Mouse (Mus musculus) heart, embryonic 12.5 days (tissue): Measurements from ENCODE around the gene Morn1. TPM values are rescaled to one million over a fixed set of nuclear protein-coding genes. Genes with fewer than 3 reads are reported as not detected.

Experiments
- ATAC-seq: fragments of 200-750 bp; cut with Nextera tagmentation; 2 replicates; pipeline ENCODE4 v1.8.0; 2017; ENCODE audit warnings: moderate TSS enrichment, moderate library complexity; ENCODE audit not compliant: insufficient number of reproducible peaks, low FRiP score
- H3K27ac ChIP-seq: fragments of 300-500 bp; sonication (generic); 2 replicates; pipeline ENCODE4 v1.5.1; 2016; ENCODE audit warnings: mild to moderate bottlenecking, moderate library complexity; ENCODE audit not compliant: poor library complexity, severe bottlenecking
- H3K27me3 ChIP-seq: fragments of 300-500 bp; sonication (generic); replicated peaks from 2 replicates; pipeline ENCODE4 v1.6.1; 2016; ENCODE audit warnings: mild to moderate bottlenecking, moderate library complexity
- H3K36me3 ChIP-seq: fragments of 300-500 bp; sonication (generic); 2 replicates; pipeline ENCODE4 v1.6.1; 2016; ENCODE audit warnings: mild to moderate bottlenecking, moderate library complexity
- H3K4me1 ChIP-seq: fragments of 300-500 bp; sonication (generic); replicated peaks from 2 replicates; pipeline ENCODE4 v1.6.1; 2016; ENCODE audit warnings: mild to moderate bottlenecking
- H3K4me2 ChIP-seq: fragments of 300-500 bp; sonication (generic); 2 replicates; pipeline ENCODE4 v1.6.1; 2016; ENCODE audit warnings: mild to moderate bottlenecking, moderate library complexity
- H3K4me3 ChIP-seq: fragments of 300-500 bp; sonication (generic); 2 replicates; pipeline ENCODE4 v1.5.1; 2016; ENCODE audit warnings: mild to moderate bottlenecking
- H3K9ac ChIP-seq: fragments of 300-500 bp; sonication (generic); 2 replicates; pipeline ENCODE4 v1.6.1; 2016; ENCODE audit warnings: mild to moderate bottlenecking, moderate library complexity
- H3K9me3 ChIP-seq: fragments of 300-500 bp; sonication (generic); replicated peaks from 2 replicates; pipeline ENCODE4 v1.6.1; 2016; ENCODE audit warnings: mild to moderate bottlenecking, moderate library complexity
- WGBS: fragments of 180-500 bp; shearing (Covaris S2); methylation state at CpG from one replicate; pipeline ENCODE4 v1.1.7; 2016; 5-methylcytosine and 5-hydroxymethylcytosine counted together
- polyA plus RNA-seq: library from polyadenylated mRNA; unstranded; fragments of >200 nt; fragmentation: Nextera tagmentation; extraction: Ambion mirVana; gene quantifications from 2 replicates; pipeline ENCODE4 v1.2.1, GENCODE M21; 2016

The Morn1 gene
- polyA plus RNA-seq, 1 experiment from 2014 or later, result 3.1 TPM

DNA sequence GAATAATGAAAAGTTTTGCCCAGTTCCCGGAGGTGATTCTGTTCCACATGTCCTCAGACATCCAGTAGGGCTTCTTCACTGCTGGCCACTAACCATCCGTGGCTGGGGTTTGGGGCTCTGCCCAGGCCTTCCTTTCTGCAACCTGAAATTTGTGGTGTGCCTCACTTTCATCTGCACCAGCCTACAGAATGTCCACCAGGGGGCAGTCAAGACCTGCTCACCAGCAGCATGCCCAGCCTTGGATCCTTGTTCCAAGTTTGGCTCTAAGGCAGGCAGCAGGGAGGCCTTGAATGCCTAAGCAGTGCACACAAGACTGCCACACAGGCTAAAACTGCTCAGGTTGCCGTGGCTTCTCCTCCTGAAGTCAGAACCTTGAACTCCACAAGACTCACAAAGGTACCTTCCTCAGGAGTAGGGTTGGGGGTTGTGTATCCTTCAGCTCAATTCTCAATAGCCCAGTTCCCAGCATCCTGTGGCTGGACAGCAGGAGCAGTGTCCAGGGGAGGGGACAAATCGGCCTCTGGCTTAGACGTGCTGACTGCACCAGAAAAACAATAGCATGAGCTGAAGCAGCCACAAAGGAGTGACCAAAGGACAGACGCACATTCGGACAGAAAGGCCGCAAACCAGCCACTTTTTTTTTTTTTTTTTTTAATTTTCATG, 9.0 kb downstream of the Morn1 start:
- 0 out of 2 replicates have a peak, but pooled peaks cover 9% of the 10 kb centered on the region for H3K36me3 ChIP-seq
- ATAC-seq, result peak; percentile 40; the same call in 1 of the 2 replicates
- H3K4me1 ChIP-seq, result peaks cover 20% of the 10 kb centered on the region
- no peak overlapping the region for H3K4me2 ChIP-seq
- WGBS, result 37% methylated on average over 8 of the region's 8 CpGs
- no peak overlapping the region for H3K4me3 ChIP-seq
- no peak overlapping the region for H3K27ac ChIP-seq
- no peak overlapping the region for H3K9ac ChIP-seq
- H3K9me3 ChIP-seq, result no peaks in the 10 kb centered on the region
- H3K27me3 ChIP-seq, result no peaks in the 10 kb centered on the region

- ATAC-seq, result no peak
- H3K27me3 ChIP-seq, result no peaks in the 10 kb centered on the region
- H3K4me3 ChIP-seq, result no peak overlapping the region
- H3K9me3 ChIP-seq, result no peaks in the 10 kb centered on the region
- H3K27ac ChIP-seq, result no peak overlapping the region
- no peak overlapping the region for H3K9ac ChIP-seq
- H3K36me3 ChIP-seq, result 0 out of 2 replicates have a peak, but pooled peaks cover 7% of the 10 kb centered on the region
- no peak overlapping the region for H3K4me2 ChIP-seq
- 86% methylated on average over 8 of the region's 8 CpGs for WGBS
- H3K4me1 ChIP-seq, result peaks cover 20% of the 10 kb centered on the region
Measured at GRCm38 (mm10) chr4:155095967-155096366, 9.6 kb downstream of the Morn1 start.

DNA sequence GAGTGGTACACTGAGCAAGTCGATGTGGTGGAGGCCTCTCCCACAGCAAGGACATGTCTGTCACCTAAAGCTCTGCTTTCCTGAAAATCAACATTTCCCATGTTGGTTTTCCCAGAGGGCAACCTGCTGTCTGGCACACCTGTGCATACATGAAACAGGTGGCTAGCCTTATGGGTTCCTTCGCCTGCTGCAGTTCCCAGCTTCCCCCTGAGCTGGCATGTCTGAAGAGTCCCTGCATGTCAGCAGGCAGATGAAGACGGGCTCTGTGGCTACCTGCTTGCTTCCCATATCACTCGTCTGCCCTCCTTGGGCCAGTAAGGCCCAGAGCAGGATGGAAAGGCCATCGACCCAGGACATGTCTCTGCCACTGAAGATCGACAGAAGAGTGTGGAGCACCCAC, 11.1 kb downstream of the Morn1 start:
- 0 out of 2 replicates have a peak, but pooled peaks cover 3% of the 10 kb centered on the region for H3K36me3 ChIP-seq
- H3K27me3 ChIP-seq, result no peaks in the 10 kb centered on the region
- H3K4me3 ChIP-seq, result no peak overlapping the region
- H3K4me2 ChIP-seq, result no peak overlapping the region
- H3K9me3 ChIP-seq, result no peaks in the 10 kb centered on the region
- WGBS, result 79% methylated on average over 6 of the region's 6 CpGs
- no peak overlapping the region for H3K27ac ChIP-seq
- no peak for ATAC-seq
- H3K4me1 ChIP-seq, result peaks cover 20% of the 10 kb centered on the region
- no peak overlapping the region for H3K9ac ChIP-seq

GRCm38 (mm10) chr4:155098572-155098971, 12.2 kb downstream of the Morn1 start:
- H3K9ac ChIP-seq, result no peak overlapping the region
- ATAC-seq, result no peak
- WGBS, result 50% methylated on average over 4 of the region's 4 CpGs

GRCm38 (mm10) chr4:155107886-155108285, 21.5 kb downstream of the Morn1 start:
- Histone ChIP-seq H3K9me3 (no peaks in the 10 kb centered on the region), H3K4me1 (no peaks in the 10 kb centered on the region), H3K27ac (no peak overlapping the region), H3K4me2 (no peak overlapping the region), H3K9ac (no peak overlapping the region), H3K27me3 (no peaks in the 10 kb centered on the region), H3K36me3 (no peaks in the 10 kb centered on the region), H3K4me3 (no peak overlapping the region)
- ATAC-seq, result no peak
- 70% methylated on average over 4 of the region's 4 CpGs for WGBS

More at GRCm38 (mm10) chr4:155098572-155098971, 12.2 kb downstream of the Morn1 start:
- Histone ChIP-seq H3K36me3 (no peaks in the 10 kb centered on the region), H3K4me1 (peaks cover 20% of the 10 kb centered on the region), H3K27ac (no peak overlapping the region), H3K4me2 (no peak overlapping the region), H3K9me3 (no peaks in the 10 kb centered on the region), H3K4me3 (no peak overlapping the region), H3K27me3 (no peaks in the 10 kb centered on the region)

GRCm38 (mm10) chr4:155109471-155109870, 23.1 kb downstream of the Morn1 start:
- Histone ChIP-seq H3K4me3 (no peak overlapping the region), H3K27ac (no peak overlapping the region), H3K9me3 (no peaks in the 10 kb centered on the region), H3K4me2 (no peak overlapping the region), H3K27me3 (no peaks in the 10 kb centered on the region), H3K36me3 (no peaks in the 10 kb centered on the region), H3K4me1 (peaks cover 9% of the 10 kb centered on the region), H3K9ac (no peak overlapping the region)
- ATAC-seq, result no peak
- WGBS, result 71% methylated on average over 5 of the region's 5 CpGs

DNA sequence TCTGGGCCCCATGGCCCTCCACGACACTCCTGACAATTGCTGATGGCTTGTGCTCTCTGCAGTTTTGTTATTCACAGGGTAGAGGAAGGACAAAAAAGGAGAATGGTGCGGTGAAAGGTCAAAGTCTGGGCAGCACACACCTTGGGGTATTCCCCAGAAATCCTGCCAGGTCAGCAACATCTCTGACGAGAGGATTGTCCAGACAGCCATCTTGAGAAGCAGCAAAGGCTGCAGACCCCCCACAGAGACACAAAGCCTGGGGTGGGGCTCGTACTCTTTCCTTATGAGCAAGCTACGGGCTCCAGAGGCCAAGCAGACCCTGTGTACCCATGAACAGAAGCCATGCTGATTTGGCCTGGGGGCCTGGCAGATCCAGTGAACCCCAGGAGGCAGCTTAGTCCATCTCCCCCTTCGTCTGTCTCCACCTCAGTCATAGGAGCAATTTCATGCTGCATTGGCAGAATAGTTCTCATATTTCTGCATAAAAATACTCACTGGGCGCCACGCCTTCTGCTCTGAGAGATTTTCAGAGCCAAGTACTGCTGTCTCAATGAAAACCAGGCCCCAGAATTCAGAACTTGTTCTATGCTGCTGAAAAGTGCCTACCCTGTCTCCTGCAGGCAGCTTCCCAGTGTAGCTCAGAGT, 27.5 kb downstream of the Morn1 start:
- 66% methylated on average over 8 of the region's 8 CpGs for WGBS
- Histone ChIP-seq H3K27ac (no peak overlapping the region), H3K9ac (no peak overlapping the region), H3K4me2 (no peak overlapping the region), H3K4me3 (no peak overlapping the region), H3K27me3 (no peaks in the 10 kb centered on the region), H3K4me1 (peaks cover 15% of the 10 kb centered on the region), H3K9me3 (peaks cover 14% of the 10 kb centered on the region), H3K36me3 (peaks cover 8% of the 10 kb centered on the region; the same call in 1 of the 2 replicates)
- ATAC-seq, result no peak

- Histone ChIP-seq H3K4me3 (no peak overlapping the region), H3K4me1 (peaks cover 31% of the 10 kb centered on the region), H3K27ac (no peak overlapping the region), H3K9ac (no peak overlapping the region), H3K9me3 (peaks cover 14% of the 10 kb centered on the region), H3K27me3 (no peaks in the 10 kb centered on the region), H3K36me3 (peaks cover 8% of the 10 kb centered on the region; the same call in 1 of the 2 replicates), H3K4me2 (no peak overlapping the region)
- 74% methylated on average over 4 of the region's 4 CpGs for WGBS
- no peak for ATAC-seq
Measured at GRCm38 (mm10) chr4:155116607-155117006, 30.2 kb downstream of the Morn1 start.

DNA sequence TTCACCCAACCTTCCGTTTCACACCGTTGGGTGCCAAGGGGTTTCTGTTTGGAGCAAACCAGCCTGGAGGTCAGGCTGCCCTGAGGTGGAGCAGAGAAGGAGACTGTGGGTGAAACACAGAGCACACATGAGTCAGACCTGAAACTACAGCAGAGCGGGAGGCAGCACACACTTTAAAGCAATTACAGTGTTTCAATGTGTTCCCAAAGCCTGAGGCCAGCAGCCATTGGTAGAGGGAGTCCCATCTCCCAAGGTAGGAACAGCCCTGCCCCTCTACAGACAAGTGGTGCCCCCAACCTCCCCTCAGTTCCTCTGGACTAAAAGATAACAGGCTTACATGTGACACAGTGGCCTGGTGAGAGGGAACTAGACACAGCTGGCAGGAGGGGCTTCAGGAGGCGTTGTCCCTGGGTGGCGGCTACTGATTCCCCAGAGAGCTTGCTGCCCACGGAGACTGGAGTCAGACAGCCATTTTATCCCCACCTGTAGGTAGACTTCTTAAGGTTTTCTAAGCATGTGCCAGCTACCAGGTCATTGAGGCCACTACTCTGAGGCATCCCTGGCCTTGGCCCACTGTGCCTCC, 31.1 kb downstream of the Morn1 start:
- 73% methylated on average over 6 of the region's 6 CpGs for WGBS
- peak; percentile 29; the same call in 1 of the 2 replicates for ATAC-seq

DNA sequence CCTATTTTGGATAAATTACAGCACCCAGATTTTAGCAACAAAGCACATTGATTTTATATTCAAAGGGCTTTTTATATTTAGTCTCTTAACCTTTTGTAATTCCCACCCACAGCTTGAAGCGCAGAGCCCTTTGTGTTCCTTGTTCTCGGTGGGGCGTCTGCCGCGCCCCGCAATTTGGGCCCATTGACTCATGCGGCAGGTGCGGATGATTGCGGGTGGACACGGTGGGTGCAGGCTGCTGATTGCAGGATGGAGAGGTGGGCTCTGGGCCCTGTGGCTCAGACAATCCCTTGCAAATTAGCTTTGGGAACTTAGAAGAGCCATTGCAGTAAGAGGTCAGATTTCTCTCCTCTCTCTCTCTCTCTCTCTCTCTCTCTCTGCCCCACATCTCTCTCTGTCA, 31.9 kb downstream of the Morn1 start:
- peaks cover 45% of the 10 kb centered on the region for H3K4me1 ChIP-seq
- no peak overlapping the region for H3K27ac ChIP-seq
- peaks cover 8% of the 10 kb centered on the region; the same call in 1 of the 2 replicates for H3K36me3 ChIP-seq
- no peak overlapping the region for H3K4me3 ChIP-seq
- H3K4me2 ChIP-seq, result no peak overlapping the region
- 95% methylated on average over 10 of the region's 10 CpGs for WGBS
- no peak for ATAC-seq
- peaks cover 14% of the 10 kb centered on the region for H3K9me3 ChIP-seq
- H3K27me3 ChIP-seq, result no peaks in the 10 kb centered on the region
- H3K9ac ChIP-seq, result no peak overlapping the region

More for the DNA sequence above, 31.1 kb downstream of the Morn1 start:
- Histone ChIP-seq H3K36me3 (peaks cover 8% of the 10 kb centered on the region; the same call in 1 of the 2 replicates), H3K27ac (no peak overlapping the region), H3K4me1 (peaks cover 38% of the 10 kb centered on the region), H3K4me2 (no peak overlapping the region), H3K4me3 (no peak overlapping the region), H3K9ac (no peak overlapping the region), H3K27me3 (no peaks in the 10 kb centered on the region), H3K9me3 (peaks cover 14% of the 10 kb centered on the region)

GRCm38 (mm10) chr4:155120038-155120437, 33.7 kb downstream of the Morn1 start:
- Histone ChIP-seq H3K9me3 (peaks cover 14% of the 10 kb centered on the region), H3K4me1 (peaks cover 53% of the 10 kb centered on the region), H3K27ac (no peak overlapping the region), H3K4me3 (no peak overlapping the region), H3K36me3 (peaks cover 8% of the 10 kb centered on the region; the same call in 1 of the 2 replicates), H3K4me2 (no peak overlapping the region), H3K9ac (no peak overlapping the region), H3K27me3 (no peaks in the 10 kb centered on the region)
- 86% methylated on average over 7 of the region's 7 CpGs for WGBS
- no peak for ATAC-seq
